Mouse (Mus musculus) G1E (cell line): ENCODE results near the gene H2-M10.1.

Experiments used
- CTCF ChIP-seq: IDR thresholded peaks from 2 replicates; pipeline ENCODE4 v1.5.1; 2012; ENCODE audit warnings: low read depth, low read length, inconsistent platforms, mixed read lengths
- GATA1 ChIP-seq: IDR thresholded peaks from 2 replicates; pipeline ENCODE4 v1.6.1; 2012; ENCODE audit warnings: borderline replicate concordance, low read length, inconsistent platforms, mixed read lengths
- GATA2 ChIP-seq: IDR thresholded peaks from 2 replicates; pipeline ENCODE4 v1.6.1; 2012; ENCODE audit warnings: low read depth, low read length, inconsistent platforms, borderline replicate concordance
- POLR2AphosphoS5 ChIP-seq: IDR thresholded peaks from 2 replicates; pipeline ENCODE4 v1.6.1; 2012; ENCODE audit warnings: low read depth, low read length, inconsistent platforms; ENCODE audit not compliant: insufficient replicate concordance
- TAL1 ChIP-seq: conservative IDR thresholded peaks from 2 replicates; pipeline ENCODE4 v1.6.1; 2012; ENCODE audit warnings: low read depth, low read length, inconsistent platforms, mixed read lengths

DNA sequence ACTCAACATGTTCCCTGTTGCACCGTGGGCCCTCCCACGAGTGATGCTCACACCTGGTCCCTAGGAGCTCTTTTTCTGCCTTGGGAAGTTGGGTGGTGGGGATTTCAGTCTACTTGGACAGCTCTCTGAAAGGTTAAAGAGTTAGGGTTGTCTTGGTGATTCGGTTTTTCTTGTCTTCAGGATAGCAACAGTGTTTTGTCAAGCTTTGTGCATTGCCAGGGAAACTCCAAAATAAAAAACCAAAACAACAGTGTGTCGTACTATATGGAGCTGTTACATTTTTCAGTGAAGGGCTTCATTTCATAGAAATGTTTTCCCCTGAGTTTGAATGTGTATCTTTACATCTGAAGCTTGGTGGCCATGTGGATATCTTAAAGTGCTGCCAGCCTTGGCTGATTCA lies 51.2 kb downstream of the H2-M10.1 start:
- TF ChIP-seq CTCF (no peak), GATA1 (no peak), GATA2 (no peak), TAL1 (no peak), POLR2AphosphoS5 (no peak)
